Mouse (Mus musculus) left cerebral cortex, adult 18-20 months (tissue): ENCODE measurements around the gene Pax3. TPM values are rescaled to one million over a fixed set of nuclear protein-coding genes. Genes with fewer than 3 reads are reported as not detected.

Experiments used
- DNase-seq, 2 experiments: peaks; one replicate each; pipeline ENCODE4 v3.0.0; 2021 to 2022; ENCODE audit warnings: low spot score in 2 of 2, mixed read lengths in 1 of 2
- total RNA-seq, 2 experiments: library from RNA; stranded (reverse); gene quantifications; 2 replicates each; pipeline ENCODE4 v1.2.3; 2021

Pax3 gene
- total RNA-seq, 2 experiments from 2014 or later = not detected

- DNase-seq = no peak
Observed at GRCm38 (mm10) chr1:78199221-78199620, 2.3 kb upstream of the Pax3 start.

- DNase-seq = no peak
Observed at GRCm38 (mm10) chr1:78198319-78198940, 1.5 kb upstream of the Pax3 start.

DNA sequence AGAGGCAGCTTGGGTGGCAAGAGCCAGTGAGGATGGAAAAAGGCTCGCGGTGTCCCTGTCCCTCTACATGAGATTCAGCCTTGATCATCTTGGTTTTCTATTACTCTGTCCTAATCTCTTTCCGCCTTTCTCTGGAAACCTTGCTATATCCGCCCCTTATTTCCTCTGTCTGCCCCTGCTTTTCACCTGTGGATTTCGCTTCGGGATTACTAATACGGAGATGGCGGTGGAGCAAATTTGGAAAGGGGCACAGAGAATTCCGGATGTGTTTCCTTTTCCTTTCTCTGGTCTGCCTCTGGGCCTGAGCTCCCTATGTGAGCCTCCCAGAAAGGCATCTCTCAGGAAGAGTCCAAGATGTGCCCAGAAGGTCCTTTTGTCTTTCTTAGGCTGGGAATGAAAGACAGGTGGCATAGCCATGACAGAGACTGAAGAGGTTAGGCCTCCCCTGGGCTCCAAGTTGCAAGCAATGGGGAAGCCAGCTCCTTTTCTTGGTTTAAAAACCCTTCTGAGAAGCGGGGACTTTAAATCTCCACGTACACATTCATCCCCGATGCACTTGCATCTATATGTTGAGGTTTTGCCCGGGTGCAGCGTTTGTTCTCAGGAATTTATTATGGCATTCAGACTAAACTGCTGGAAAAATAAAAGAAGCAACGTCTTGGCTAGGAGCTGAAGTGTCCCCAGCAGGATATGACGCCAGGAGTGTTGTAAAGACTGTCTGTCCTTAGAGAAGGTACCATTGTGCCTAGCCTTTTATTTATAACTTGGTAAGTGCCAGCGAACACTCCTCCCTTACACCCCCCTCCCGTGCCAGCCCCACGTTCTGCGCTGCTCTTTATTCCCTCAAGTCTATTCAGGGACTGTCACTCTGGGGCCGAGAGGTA is 659 bp upstream of the Pax3 start:
- DNase-seq = no peak

DNA sequence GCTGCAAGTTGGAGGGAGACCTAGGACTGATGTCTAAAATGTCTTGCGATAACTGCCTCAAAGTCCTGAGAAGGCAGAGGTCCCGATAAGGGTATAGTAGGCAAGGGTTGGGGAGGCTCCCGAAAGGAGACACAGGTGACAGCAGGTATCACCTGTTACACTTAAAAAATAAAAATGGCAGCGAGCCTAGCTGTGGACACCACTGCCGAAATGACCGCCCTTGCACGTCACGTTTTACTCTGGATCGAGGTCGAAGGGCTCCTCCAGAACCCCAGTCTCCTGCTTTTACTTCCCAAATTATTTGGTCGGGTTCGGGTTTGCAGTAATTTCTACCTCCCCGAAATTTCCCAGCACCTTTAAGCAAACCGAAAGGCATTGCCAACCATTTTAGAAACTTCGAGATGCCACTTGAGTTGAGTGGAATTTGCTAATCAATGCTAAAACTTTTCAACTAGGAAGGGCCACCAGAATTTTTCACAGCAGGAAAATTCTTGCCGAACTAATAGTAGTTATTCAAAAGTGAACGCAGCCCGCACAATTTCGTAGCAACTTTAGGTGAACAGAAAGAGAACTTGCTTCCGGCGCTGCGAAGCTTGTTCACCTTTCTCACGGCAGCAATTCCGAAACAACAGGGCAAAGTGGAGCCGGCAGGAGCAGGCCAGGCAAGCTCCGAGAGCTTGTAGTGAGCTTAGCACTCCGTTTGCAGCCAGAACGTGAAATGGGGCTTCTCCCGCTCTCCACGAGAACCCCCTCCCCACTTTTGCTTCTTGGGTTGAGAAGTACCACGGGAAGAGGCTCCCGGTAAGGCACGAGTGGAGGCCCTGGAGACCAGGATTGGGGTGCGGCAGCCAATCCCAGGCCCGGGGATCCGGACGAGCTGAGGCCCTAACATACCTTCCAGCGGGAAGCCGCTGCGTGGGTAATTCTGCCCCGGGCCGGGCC is 892 bp downstream of the Pax3 start:
- no peak for DNase-seq

- DNase-seq = no peak
Observed at GRCm38 (mm10) chr1:78195145-78195544, 1.8 kb downstream of the Pax3 start.

- no peak for DNase-seq
Observed at GRCm38 (mm10) chr1:78194381-78195047, 2.4 kb downstream of the Pax3 start.

DNA sequence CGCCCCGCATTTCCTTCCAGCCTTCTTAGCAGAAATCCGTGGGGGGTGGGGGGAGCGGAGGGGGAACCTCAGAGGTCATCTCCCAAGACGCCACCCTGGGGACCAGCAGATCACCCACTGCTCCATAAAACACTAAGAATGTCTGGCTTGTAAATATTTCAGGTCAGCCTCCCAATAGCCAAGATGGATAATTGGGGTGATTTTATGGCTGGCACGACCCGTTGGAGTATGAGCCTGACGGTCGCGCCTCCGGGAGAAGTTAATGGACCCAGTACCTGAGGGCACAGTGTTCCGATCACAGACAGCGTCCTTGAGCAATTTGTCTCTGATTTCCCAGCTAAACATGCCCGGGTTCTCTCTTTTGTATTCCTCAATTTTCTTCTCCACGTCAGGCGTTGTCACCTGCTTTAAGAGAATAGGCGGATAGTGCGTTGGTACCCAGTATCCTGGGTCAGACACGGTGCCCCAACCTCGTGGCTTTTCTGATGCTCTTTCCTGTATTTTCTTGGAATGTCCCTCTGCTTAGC is 3.4 kb downstream of the Pax3 start:
- no peak for DNase-seq

- no peak for DNase-seq
Observed at GRCm38 (mm10) chr1:78192746-78193464, 4.0 kb downstream of the Pax3 start.

GRCm38 (mm10) chr1:78192217-78192735 is 4.7 kb downstream of the Pax3 start:
- DNase-seq = no peak

GRCm38 (mm10) chr1:78191761-78192160 is 5.2 kb downstream of the Pax3 start:
- DNase-seq = no peak

- DNase-seq = no peak
Observed at GRCm38 (mm10) chr1:78191331-78191730, 5.6 kb downstream of the Pax3 start.

- no peak for DNase-seq
Observed at GRCm38 (mm10) chr1:78190386-78191111, 6.4 kb downstream of the Pax3 start.

DNA sequence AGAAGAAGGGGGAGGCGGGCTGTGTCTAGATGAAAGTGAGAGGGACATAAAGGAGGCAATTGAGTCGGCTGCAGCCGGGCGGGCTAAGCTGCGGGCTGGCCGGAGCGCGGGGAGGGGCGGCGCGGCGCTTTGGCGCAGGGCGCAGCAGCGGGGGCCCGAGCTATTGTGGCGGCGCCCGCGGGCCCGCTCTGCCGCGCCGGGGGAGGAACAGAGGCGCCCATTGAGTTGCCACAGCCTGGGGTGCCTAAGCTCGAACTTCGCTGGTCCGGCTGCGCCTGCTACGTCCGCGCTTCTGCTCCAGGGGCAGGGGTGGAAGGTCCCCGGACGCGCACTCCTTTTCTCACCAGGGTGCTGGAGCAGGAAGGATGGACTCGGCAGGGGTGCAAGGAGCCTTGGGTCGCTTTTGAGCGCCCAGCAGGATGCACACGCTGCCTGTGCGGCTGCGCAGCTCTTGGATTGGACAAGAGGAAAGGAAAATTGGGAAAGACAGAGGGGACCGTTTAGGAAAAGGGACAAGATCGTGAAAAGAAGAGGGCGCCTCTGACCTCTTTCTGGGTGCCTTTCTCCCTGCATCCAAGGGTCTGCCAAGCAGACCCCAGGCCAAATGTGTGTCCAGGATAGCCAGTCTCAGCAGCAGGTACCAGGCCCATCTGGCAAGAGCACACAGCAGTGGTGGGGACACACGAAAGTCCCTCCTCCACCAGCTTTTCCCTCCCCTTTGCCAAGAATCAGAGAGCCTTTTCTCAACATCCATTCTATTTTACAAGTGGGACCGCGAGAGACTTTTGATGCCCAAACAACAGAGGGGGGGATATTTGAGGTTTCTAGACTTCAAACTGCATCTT is 7.2 kb downstream of the Pax3 start:
- no peak for DNase-seq

DNA sequence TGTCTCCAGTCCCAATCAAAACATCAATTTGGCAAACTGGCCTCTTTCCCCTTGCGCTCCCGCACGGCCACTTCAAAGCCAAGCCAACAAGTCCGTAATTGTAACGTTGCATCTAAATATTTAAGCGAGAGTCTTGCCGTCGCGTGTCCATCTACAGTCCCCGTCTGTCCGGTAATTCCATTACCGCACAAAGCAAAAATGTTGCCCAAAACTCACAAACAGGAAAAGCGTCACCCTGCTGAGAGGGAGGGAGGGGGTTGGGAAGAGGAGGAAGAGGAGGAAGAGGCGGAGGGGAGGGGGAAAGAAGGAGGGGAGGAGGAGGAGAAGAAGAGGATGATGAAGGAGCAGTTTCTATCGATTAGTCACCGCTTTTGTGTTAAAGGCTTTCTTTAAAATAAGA is 7.9 kb downstream of the Pax3 start:
- DNase-seq = no peak

GRCm38 (mm10) chr1:78188299-78188698 is 8.6 kb downstream of the Pax3 start:
- no peak for DNase-seq

GRCm38 (mm10) chr1:78187788-78188173 is 9.2 kb downstream of the Pax3 start:
- no peak for DNase-seq

GRCm38 (mm10) chr1:78187122-78187787 is 9.7 kb downstream of the Pax3 start:
- DNase-seq = no peak

DNA sequence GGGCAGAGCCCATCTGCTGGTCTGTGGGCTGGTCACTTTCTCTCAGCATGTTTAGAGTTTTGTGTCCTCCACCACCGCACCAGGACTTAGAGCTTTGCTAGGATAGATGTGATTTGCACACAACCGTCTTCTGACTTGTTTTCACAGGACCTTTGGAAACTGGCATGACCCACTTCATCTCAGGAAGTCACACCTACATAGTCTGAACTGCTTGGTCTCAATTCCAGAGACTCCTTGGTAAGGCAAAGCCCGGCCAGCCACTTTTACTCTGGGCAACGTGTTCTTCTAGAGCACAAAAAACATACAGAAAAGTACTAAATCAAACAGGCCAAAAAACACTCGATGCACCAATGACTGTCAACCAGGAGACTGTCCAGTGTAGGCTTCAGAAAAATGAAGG is 14.0 kb downstream of the Pax3 start:
- DNase-seq = no peak
